Mouse (Mus musculus): ENCODE results near the gene Dera. TPM values are rescaled to one million over a fixed set of nuclear protein-coding genes. Genes with fewer than 3 reads are reported as not detected.

Gene Dera
- polyA plus RNA-seq, 1 experiment from 2014 or later: 72.3 TPM

- Histone ChIP-seq H3K27me3 (replicated peaks; ENCODE audit: low read depth, poor library complexity, severe bottlenecking) (no peaks in the 10 kb centered on the region), H3K4me3 (no peak overlapping the region), H3K9me3 (no peaks in the 10 kb centered on the region), H3K36me3 (replicated peaks) (no peaks in the 10 kb centered on the region), H3K27ac (replicated peaks) (no peak overlapping the region), H3K4me1 (0 out of 2 replicates have a peak, but pooled peaks cover 7% of the 10 kb centered on the region)
- DNase-seq (ENCODE audit: low spot score): no peak
- WGBS: 87% methylated on average over 6 of the region's 6 CpGs
Observed at GRCm38 (mm10) chr6:137885644-137886043, 131.3 kb downstream of the Dera start.

DNA sequence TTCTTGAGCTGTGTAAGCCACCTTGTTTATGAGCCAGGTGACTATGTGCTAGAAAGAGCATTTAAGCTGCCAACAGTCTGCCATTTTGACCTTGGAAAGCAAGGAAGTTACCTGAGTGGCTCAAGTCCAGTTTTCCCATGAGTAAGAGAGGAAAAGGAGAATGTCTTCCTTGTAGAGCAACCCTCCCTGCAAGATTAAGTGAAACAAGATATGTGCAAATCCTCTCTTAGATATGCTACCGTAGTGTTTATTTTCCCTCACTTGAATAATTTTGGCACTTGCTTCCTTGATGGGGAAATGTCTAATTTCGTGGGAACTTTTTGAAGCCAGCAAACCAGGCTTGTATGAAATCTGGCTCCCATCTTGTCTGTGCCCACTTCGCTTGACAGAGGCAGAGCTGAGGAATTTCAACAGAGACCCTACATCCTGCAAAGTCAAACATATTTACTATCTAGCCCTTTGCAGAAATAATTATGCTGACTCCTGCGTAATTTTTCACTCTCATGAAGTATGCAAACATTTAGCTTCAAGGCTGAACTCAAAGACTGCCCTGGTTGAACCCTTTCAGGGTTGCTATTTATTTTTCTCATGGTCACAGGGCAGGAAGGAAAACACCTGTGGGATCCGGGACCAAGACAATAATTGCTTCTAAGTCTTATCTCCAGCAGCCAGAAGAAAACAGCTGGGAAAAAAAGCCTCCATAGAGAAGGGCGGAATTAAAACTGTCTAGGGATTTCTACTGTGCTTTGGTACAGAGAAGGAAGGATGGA, 132.0 kb downstream of the Dera start:
- Histone ChIP-seq H3K27ac (replicated peaks) (no peak overlapping the region), H3K4me3 (no peak overlapping the region), H3K9me3 (no peaks in the 10 kb centered on the region), H3K27me3 (replicated peaks; ENCODE audit: low read depth, poor library complexity, severe bottlenecking) (no peaks in the 10 kb centered on the region), H3K4me1 (0 out of 2 replicates have a peak, but pooled peaks cover 7% of the 10 kb centered on the region), H3K36me3 (replicated peaks) (no peaks in the 10 kb centered on the region)
- DNase-seq (ENCODE audit: low spot score): no peak
- WGBS: 76% methylated on average over 6 of the region's 6 CpGs

GRCm38 (mm10) chr6:137887258-137887657, 132.9 kb downstream of the Dera start:
- 87% methylated on average over 6 of the region's 6 CpGs for WGBS
- DNase-seq (ENCODE audit: low spot score): no peak
- Histone ChIP-seq H3K27me3 (replicated peaks; ENCODE audit: low read depth, poor library complexity, severe bottlenecking) (no peaks in the 10 kb centered on the region), H3K4me3 (no peak overlapping the region), H3K36me3 (replicated peaks) (no peaks in the 10 kb centered on the region), H3K27ac (replicated peaks) (no peak overlapping the region), H3K4me1 (0 out of 2 replicates have a peak, but pooled peaks cover 7% of the 10 kb centered on the region), H3K9me3 (no peaks in the 10 kb centered on the region)

DNA sequence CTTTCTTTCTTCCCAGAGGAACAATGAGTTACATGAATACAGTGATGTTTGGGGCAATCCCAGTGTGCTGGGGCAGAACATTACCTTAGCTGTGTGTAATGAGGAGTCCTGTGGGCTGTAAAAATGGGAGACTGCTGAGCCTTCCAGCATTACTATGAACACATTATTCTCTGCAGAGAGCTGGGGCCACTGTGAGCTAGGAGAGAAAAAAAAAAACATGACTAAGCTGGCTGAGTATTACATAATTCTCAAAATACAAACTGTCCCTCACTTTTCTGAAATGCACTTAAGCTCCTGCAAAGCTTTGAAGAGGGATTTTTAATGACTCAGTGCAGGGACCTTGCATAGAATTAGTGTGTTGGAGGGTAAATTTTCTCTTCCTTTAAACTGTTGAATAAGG, 143.3 kb downstream of the Dera start:
- no peaks in the 10 kb centered on the region for H3K36me3 ChIP-seq (replicated peaks)
- DNase-seq (ENCODE audit: low spot score): no peak
- H3K4me1 ChIP-seq: no peaks in the 10 kb centered on the region
- H3K9me3 ChIP-seq: no peaks in the 10 kb centered on the region
- no peak overlapping the region for H3K4me3 ChIP-seq
- H3K27ac ChIP-seq (replicated peaks): no peak overlapping the region
- no peaks in the 10 kb centered on the region for H3K27me3 ChIP-seq (replicated peaks; ENCODE audit: low read depth, poor library complexity, severe bottlenecking)

DNA sequence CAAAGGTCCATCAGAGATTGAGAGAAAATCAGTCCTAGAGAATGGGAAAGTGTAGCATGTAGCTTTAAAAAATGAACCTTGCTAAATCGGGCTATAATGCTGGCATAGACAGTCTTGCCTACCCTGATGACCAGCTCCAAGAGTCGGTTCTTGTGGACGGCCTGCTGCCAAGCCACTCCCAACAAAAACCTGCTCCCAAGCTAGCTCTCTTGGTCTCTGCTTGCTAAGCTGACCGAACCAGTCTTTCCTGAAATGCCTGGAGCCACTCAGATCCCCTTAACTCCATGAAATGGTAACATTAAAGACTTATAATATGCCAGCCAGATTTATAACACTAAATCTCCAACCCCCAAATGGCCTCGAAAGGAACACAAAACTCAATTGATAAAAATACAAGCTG, 146.9 kb downstream of the Dera start:
- DNase-seq (ENCODE audit: low spot score): no peak
- no peaks in the 10 kb centered on the region for H3K27me3 ChIP-seq (replicated peaks; ENCODE audit: low read depth, poor library complexity, severe bottlenecking)
- no peak overlapping the region for H3K27ac ChIP-seq (replicated peaks)
- H3K36me3 ChIP-seq (replicated peaks): no peaks in the 10 kb centered on the region
- no peak overlapping the region for H3K4me3 ChIP-seq
- 90% methylated on average over 5 of the region's 5 CpGs for WGBS
- H3K4me1 ChIP-seq: no peaks in the 10 kb centered on the region
- no peaks in the 10 kb centered on the region for H3K9me3 ChIP-seq

Other genes with a start within 250 kb of the Dera start
- 7.4 and 8.2 TPM in 2 replicates for gene Eps8, start 99.7 kb upstream of the Dera start, polyA plus RNA-seq (2016; fragmentation: Nextera tagmentation; extraction: Ambion mirVana)
- gene Strap, start 19.5 kb upstream of the Dera start, polyA plus RNA-seq (2016; fragmentation: Nextera tagmentation; extraction: Ambion mirVana): 221 and 223 TPM in 2 replicates

Measured in embryonic facial prominence, embryonic 10.5 days (tissue).